Mouse (Mus musculus): Measurements from ENCODE around the gene Cacng2.

GRCm38 (mm10) chr15:77965117-77965528 is 154.7 kb downstream of the Cacng2 start:
- TF ChIP-seq POLR2A (IDR thresholded peaks at IDR 0.05; ENCODE audit: insufficient read depth, low read depth, low read length) (no peak), CTCF (IDR thresholded peaks at IDR 0.05; ENCODE audit: insufficient read depth, low read depth, low read length) (no peak)
